Mouse (Mus musculus): Measurements from ENCODE around the gene Gm16181. TPM values are rescaled to one million over a fixed set of nuclear protein-coding genes. Genes with fewer than 3 reads are reported as not detected.
A peak's percentile ranks its signal among the peaks of the same experiment; 100 is the strongest.

Gm16181 gene
- total and polyA plus RNA-seq, 2 experiments from 2014 or later, result 0.40 TPM; not detected in 1

DNA sequence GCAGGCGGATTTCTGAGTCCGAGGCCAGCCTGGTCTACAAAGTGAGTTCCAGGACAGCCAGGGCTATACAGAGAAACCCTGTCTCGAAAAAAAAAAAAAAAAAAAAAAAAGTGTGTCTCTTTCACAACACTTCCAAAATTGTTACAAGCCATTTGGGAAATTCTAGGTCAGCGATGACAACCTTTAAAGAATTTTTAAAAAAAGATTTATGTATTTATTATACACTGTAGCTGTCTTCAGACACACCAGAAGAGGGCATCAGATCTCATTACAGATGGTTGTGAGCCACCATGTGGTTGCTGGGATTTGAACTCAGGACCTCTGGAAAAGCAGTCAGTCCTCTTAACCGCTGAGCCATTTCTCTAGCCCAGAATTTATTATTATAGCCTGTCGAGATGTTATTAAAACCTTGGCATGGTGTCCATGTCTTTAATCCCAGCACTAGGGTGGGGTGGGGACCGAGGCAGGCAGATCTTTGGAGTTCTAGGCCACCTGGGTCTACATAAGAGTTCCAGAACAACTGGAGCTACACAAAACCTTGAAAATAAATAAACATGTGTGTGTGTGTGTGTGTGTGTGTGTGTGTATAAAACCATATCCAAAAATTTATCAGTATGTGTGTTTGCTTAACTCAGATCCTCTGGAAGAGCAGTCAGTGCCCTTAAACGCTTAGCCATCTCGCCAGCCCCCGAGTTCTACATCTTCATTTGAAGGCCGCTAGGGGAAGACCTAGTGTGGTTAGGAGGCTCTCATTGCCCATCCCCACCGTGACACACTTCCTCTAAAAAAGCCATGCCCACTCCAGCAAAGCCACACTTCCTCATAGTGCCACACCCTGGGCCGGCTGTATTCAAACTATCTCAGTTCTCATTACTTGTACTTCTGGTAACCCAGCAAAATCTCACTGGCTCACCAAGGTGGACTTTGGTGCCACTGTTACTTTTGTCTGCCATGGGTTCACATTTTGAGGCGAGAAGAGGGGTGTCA lies 38.2 kb downstream of the Gm16181 start:
- 0 out of 2 replicates have a peak, but pooled peaks cover 4% of the 10 kb centered on the region for H3K4me1 ChIP-seq (ENCODE audit: insufficient read depth, low read length)
- no peak overlapping the region for H3K27ac ChIP-seq
- peaks cover 4% of the 10 kb centered on the region for H3K36me3 ChIP-seq (ENCODE audit: insufficient read depth, low read length)
- WGBS, result 65% methylated on average over 13 of the region's 14 CpGs
- ATAC-seq (no peak), DNase-seq (ENCODE audit: low spot score) (no peak)
- H3K9me3 ChIP-seq (ENCODE audit: low read length), result no peaks in the 10 kb centered on the region
- no peak overlapping the region for H3K9ac ChIP-seq (replicated peaks; ENCODE audit: low read length)
- no peak for TF ChIP-seq CTCF (IDR thresholded peaks at IDR 0.05; ENCODE audit: low read depth)
- no peak overlapping the region for H3K4me3 ChIP-seq (ENCODE audit: low read length)
- H3K4me2 ChIP-seq (ENCODE audit: low read depth, low read length), result no peak overlapping the region
- H3K27me3 ChIP-seq (ENCODE audit: insufficient read depth, low read length), result no peaks in the 10 kb centered on the region

DNA sequence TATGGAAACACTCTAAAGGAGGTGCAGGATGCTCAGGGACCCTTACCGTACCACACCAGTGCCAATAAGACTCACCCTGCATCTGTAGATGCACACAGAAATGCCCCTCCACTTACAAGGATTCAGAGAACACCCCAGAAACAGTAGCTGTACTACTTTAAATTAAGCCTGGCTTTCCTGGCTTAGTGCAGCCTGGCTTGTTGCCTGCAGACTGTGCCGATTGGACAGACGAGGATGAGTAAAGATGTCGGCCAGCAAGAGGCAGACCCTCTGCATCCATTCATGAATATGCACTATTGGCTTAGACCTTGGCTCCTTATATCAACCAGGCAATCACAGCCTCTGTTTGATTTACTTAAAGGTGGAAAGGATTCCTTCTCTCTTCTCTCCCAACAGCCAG lies 39.0 kb downstream of the Gm16181 start:
- Histone ChIP-seq H3K27me3 (ENCODE audit: insufficient read depth, low read length) (no peaks in the 10 kb centered on the region), H3K36me3 (ENCODE audit: insufficient read depth, low read length) (no peaks in the 10 kb centered on the region), H3K4me1 (ENCODE audit: insufficient read depth, low read length) (0 out of 2 replicates have a peak, but pooled peaks cover 4% of the 10 kb centered on the region), H3K9me3 (ENCODE audit: low read length) (no peaks in the 10 kb centered on the region), H3K4me2 (ENCODE audit: low read depth, low read length) (no peak overlapping the region), H3K9ac (replicated peaks; ENCODE audit: low read length) (no peak overlapping the region), H3K4me3 (ENCODE audit: low read length) (no peak overlapping the region), H3K27ac (no peak overlapping the region)
- 65% methylated on average over 4 of the region's 4 CpGs for WGBS
- ATAC-seq (no peak), DNase-seq (ENCODE audit: low spot score) (no peak)
- TF ChIP-seq CTCF (IDR thresholded peaks at IDR 0.05; ENCODE audit: low read depth), result no peak

GRCm38 (mm10) chr17:35261651-35262050 lies 41.0 kb downstream of the Gm16181 start:
- H3K9me3 ChIP-seq (ENCODE audit: low read length), result no peaks in the 10 kb centered on the region
- no peaks in the 10 kb centered on the region for H3K27me3 ChIP-seq (ENCODE audit: insufficient read depth, low read length)
- ATAC-seq, result no peak
- H3K4me1 ChIP-seq (ENCODE audit: insufficient read depth, low read length), result 0 out of 2 replicates have a peak, but pooled peaks cover 4% of the 10 kb centered on the region
- H3K9ac ChIP-seq (replicated peaks; ENCODE audit: low read length), result no peak overlapping the region
- H3K4me2 ChIP-seq (ENCODE audit: low read depth, low read length), result no peak overlapping the region
- no peak overlapping the region for H3K4me3 ChIP-seq (ENCODE audit: low read length)
- DNase-seq (ENCODE audit: low spot score), result no peak
- 68% methylated on average over 13 of the region's 13 CpGs for WGBS
- no peaks in the 10 kb centered on the region for H3K36me3 ChIP-seq (ENCODE audit: insufficient read depth, low read length)
- no peak for TF ChIP-seq CTCF (IDR thresholded peaks at IDR 0.05; ENCODE audit: low read depth)
- H3K27ac ChIP-seq, result no peak overlapping the region

- Histone ChIP-seq H3K27me3 (ENCODE audit: insufficient read depth, low read length) (no peaks in the 10 kb centered on the region), H3K4me1 (ENCODE audit: insufficient read depth, low read length) (0 out of 2 replicates have a peak, but pooled peaks cover 1% of the 10 kb centered on the region), H3K9me3 (ENCODE audit: low read length) (no peaks in the 10 kb centered on the region), H3K36me3 (ENCODE audit: insufficient read depth, low read length) (no peaks in the 10 kb centered on the region), H3K9ac (replicated peaks; ENCODE audit: low read length) (peak within 1 kb of the TSS; percentile 65), H3K4me3 (ENCODE audit: low read length) (peak within 1 kb of the TSS; percentile 65), H3K27ac (0 out of 2 replicates have a peak within 1 kb of the TSS, but pooled peaks have one; percentile 20), H3K4me2 (ENCODE audit: low read depth, low read length) (peak within 1 kb of the TSS; percentile 83)
- ATAC-seq, result peak; percentile 94
- DNase-seq (ENCODE audit: low spot score), result peak; percentile 96
- 2% methylated on average over 70 of the region's 73 CpGs for WGBS
- TF ChIP-seq CTCF (IDR thresholded peaks at IDR 0.05; ENCODE audit: low read depth), result no peak
Observed at GRCm38 (mm10) chr17:35262664-35263522, 42.3 kb downstream of the Gm16181 start, which contains the start of gene H2-D1. Gene H2-D1, plus strand, starts transcription at chr17:35262730.

GRCm38 (mm10) chr17:35263523-35263883 lies 42.9 kb downstream of the Gm16181 start:
- H3K4me3 ChIP-seq (ENCODE audit: low read length), result peak overlapping the region; percentile 65
- H3K4me1 ChIP-seq (ENCODE audit: insufficient read depth, low read length), result no peaks in the 10 kb centered on the region
- DNase-seq (ENCODE audit: low spot score) (no peak), ATAC-seq (0 out of 2 replicates have a peak, but pooled peaks have one; percentile 18)
- H3K27me3 ChIP-seq (ENCODE audit: insufficient read depth, low read length), result no peaks in the 10 kb centered on the region
- TF ChIP-seq CTCF (IDR thresholded peaks at IDR 0.05; ENCODE audit: low read depth), result no peak
- 0 out of 2 replicates have a peak overlapping the region, but pooled peaks have one; percentile 20 for H3K27ac ChIP-seq
- H3K4me2 ChIP-seq (ENCODE audit: low read depth, low read length), result peak overlapping the region; percentile 83
- WGBS, result 1% methylated on average over 31 of the region's 31 CpGs
- no peaks in the 10 kb centered on the region for H3K36me3 ChIP-seq (ENCODE audit: insufficient read depth, low read length)
- peak overlapping the region; percentile 65 for H3K9ac ChIP-seq (replicated peaks; ENCODE audit: low read length)
- no peaks in the 10 kb centered on the region for H3K9me3 ChIP-seq (ENCODE audit: low read length)

DNA sequence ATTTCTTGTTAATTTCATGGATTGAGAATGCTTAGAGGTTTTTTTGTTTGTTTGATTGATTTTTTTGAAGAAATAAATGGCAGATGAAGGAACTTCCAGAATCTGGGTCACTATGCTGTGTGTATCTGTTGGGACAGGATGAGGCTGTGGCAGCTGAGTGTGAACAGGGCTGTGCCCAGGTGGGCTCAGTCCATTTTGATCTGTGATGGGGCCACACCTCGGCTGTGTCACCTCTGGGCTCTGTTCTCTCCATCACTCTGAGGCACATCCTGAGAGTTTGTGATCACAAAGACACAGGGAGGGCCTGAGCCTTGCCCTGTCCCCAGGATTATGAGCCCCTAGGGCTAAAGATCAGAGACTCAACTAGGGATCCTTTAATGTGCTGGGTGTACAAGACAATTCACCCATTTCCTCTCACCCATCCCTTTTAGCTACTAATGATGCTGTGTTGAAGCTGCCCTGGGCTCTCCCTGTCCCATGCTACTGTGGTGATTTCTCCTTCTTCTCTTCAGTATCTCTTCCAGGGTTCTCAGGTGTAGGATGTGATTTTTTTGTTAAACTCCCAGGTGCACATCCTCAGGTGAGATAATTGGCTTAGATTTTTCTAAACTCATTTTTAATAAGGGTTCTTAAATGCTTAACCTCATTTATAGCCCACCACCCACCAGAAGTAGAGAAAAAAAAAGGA lies 46.9 kb downstream of the Gm16181 start:
- ATAC-seq (no peak), DNase-seq (ENCODE audit: low spot score) (no peak)
- Histone ChIP-seq H3K4me3 (ENCODE audit: low read length) (no peak overlapping the region), H3K27me3 (ENCODE audit: insufficient read depth, low read length) (no peaks in the 10 kb centered on the region), H3K4me1 (ENCODE audit: insufficient read depth, low read length) (no peaks in the 10 kb centered on the region), H3K9ac (replicated peaks; ENCODE audit: low read length) (no peak overlapping the region), H3K4me2 (ENCODE audit: low read depth, low read length) (no peak overlapping the region), H3K27ac (no peak overlapping the region), H3K9me3 (ENCODE audit: low read length) (no peaks in the 10 kb centered on the region), H3K36me3 (ENCODE audit: insufficient read depth, low read length) (no peaks in the 10 kb centered on the region)
- 78% methylated on average over 1 of the region's 1 CpGs for WGBS
- no peak for TF ChIP-seq CTCF (IDR thresholded peaks at IDR 0.05; ENCODE audit: low read depth)
